Mouse (Mus musculus): ENCODE data around the gene Hsp90ab1. TPM values are rescaled to one million over a fixed set of nuclear protein-coding genes. Genes with fewer than 3 reads are reported as not detected.

Gene Hsp90ab1
- polyA plus RNA-seq, 1 experiment, result 1,066 TPM

DNA sequence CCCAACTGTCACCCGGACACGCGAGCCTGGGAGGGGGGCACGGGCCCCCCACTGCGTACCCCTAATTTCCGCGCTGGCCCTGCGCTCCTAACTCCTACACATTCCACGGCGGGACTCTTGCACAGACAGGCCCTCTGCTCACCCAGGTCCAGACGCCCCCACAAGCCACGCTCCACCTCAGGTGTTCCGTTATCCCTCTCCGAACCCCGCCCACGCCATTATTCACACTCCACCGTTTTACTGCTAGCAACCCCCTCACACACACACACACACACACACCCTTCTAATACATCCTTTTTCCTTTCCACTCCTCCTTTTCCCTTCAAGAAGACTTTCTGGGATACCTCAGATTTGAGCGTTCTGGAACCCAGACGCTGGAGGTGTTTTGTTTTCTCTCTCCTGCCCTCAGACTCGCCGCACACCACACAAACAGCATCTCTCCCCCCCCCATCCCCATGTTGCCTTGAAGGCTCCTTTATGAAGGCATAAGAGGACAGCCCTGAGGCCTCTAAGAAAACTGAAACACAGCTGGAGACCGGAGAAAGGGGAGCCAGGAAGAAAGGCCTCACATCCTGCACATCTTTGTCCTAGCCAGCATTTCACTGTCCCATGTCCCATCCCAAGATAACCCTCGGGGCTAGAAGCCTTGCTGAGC lies 22.8 kb upstream of the Hsp90ab1 start:
- TF ChIP-seq CTCF (IDR thresholded peaks at IDR 0.05; ENCODE audit: borderline replicate concordance, extremely low read depth, insufficient read depth, insufficient read length) (no peak), POLR2A (IDR thresholded peaks at IDR 0.05; ENCODE audit: borderline replicate concordance, extremely low read depth, insufficient read depth, insufficient read length, poor library complexity, severe bottlenecking) (no peak)
- no peak for DNase-seq (ENCODE audit: low read depth)

GRCm38 (mm10) chr17:45594881-45595735 lies 22.0 kb upstream of the Hsp90ab1 start:
- TF ChIP-seq POLR2A (IDR thresholded peaks at IDR 0.05; ENCODE audit: borderline replicate concordance, extremely low read depth, insufficient read depth, insufficient read length, poor library complexity, severe bottlenecking) (peak; percentile 17; the same call in 1 of the 2 replicates), CTCF (IDR thresholded peaks at IDR 0.05; ENCODE audit: borderline replicate concordance, extremely low read depth, insufficient read depth, insufficient read length) (no peak)

GRCm38 (mm10) chr17:45594195-45594594 lies 21.1 kb upstream of the Hsp90ab1 start:
- TF ChIP-seq POLR2A (IDR thresholded peaks at IDR 0.05; ENCODE audit: borderline replicate concordance, extremely low read depth, insufficient read depth, insufficient read length, poor library complexity, severe bottlenecking), result no peak
- no peak for TF ChIP-seq CTCF (IDR thresholded peaks at IDR 0.05; ENCODE audit: borderline replicate concordance, extremely low read depth, insufficient read depth, insufficient read length)
- no peak for DNase-seq (ENCODE audit: low read depth)

More at GRCm38 (mm10) chr17:45594881-45595735, 22.0 kb upstream of the Hsp90ab1 start:
- peak; percentile 81 for DNase-seq (ENCODE audit: low read depth)

GRCm38 (mm10) chr17:45593479-45593878 lies 20.4 kb upstream of the Hsp90ab1 start:
- DNase-seq (ENCODE audit: low read depth), result no peak
- TF ChIP-seq POLR2A (IDR thresholded peaks at IDR 0.05; ENCODE audit: borderline replicate concordance, extremely low read depth, insufficient read depth, insufficient read length, poor library complexity, severe bottlenecking) (no peak), CTCF (IDR thresholded peaks at IDR 0.05; ENCODE audit: borderline replicate concordance, extremely low read depth, insufficient read depth, insufficient read length) (no peak)

DNA sequence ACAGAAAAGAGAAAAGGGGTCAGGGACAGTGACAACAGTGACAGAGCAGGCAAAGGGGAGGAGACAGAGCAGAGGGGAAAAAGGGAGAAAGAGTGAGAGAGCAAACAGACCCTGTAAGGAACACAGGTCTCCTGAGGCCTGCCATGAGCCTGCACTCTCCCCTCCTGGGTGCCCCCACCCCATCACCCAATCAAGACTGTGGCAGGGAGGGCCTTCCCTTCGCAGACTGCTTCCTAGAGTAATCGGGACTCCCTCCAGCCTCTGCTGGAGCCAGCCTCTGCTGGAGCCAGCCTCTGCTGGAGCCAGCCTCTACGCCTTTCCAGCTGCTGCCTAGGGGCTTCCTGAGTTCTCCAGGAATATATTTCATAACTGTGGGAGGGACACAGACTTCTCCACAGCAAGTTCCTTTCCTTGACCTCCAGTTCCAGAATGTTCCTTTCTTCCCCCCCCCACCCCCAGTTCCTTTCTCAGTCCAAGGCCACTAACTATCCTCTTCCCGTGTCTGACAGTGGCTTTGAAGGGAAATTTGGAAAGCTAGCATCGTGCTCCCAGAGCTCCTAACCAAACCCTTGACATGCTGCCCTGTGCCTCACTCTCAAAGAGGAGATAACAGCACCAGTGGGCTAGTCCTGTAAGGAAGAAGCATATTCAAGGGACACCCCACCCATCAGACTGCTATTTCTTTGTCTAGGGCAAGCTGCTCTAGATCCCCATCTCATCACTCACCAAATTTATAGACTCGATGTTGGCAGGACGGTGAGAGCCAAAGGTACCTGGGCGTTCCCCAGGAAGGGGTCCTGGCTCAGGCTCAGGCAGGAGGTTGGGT lies 19.7 kb upstream of the Hsp90ab1 start:
- TF ChIP-seq CTCF (IDR thresholded peaks at IDR 0.05; ENCODE audit: borderline replicate concordance, extremely low read depth, insufficient read depth, insufficient read length) (no peak), POLR2A (IDR thresholded peaks at IDR 0.05; ENCODE audit: borderline replicate concordance, extremely low read depth, insufficient read depth, insufficient read length, poor library complexity, severe bottlenecking) (no peak)
- no peak for DNase-seq (ENCODE audit: low read depth)

- DNase-seq (ENCODE audit: low read depth), result no peak
- no peak for TF ChIP-seq POLR2A (IDR thresholded peaks at IDR 0.05; ENCODE audit: borderline replicate concordance, extremely low read depth, insufficient read depth, insufficient read length, poor library complexity, severe bottlenecking)
- TF ChIP-seq CTCF (IDR thresholded peaks at IDR 0.05; ENCODE audit: borderline replicate concordance, extremely low read depth, insufficient read depth, insufficient read length), result no peak
Observed at GRCm38 (mm10) chr17:45591701-45592605, 18.9 kb upstream of the Hsp90ab1 start.

- TF ChIP-seq CTCF (IDR thresholded peaks at IDR 0.05; ENCODE audit: borderline replicate concordance, extremely low read depth, insufficient read depth, insufficient read length) (no peak), POLR2A (IDR thresholded peaks at IDR 0.05; ENCODE audit: borderline replicate concordance, extremely low read depth, insufficient read depth, insufficient read length, poor library complexity, severe bottlenecking) (no peak)
- no peak for DNase-seq (ENCODE audit: low read depth)
Observed at GRCm38 (mm10) chr17:45590410-45590809, 17.3 kb upstream of the Hsp90ab1 start.

DNA sequence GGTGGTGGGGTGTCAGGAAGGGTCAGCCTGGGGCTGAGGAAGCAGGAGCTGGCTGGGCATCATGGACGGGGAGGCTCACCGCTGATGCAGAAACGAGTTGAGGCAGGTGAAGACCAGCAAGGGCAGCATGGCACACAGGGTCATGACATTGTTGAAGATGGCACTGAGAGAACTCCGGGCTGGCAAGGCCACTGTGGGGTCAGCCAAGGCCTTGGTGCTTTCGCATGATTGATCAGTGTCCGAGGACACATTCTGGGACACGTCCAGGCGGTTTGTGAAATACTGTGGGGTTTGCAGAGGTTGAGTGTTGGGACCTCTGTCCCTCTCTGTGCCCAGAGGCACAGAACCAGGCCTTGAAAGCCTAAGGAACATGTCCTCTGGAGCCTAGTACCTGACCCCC lies 16.8 kb upstream of the Hsp90ab1 start:
- no peak for TF ChIP-seq POLR2A (IDR thresholded peaks at IDR 0.05; ENCODE audit: borderline replicate concordance, extremely low read depth, insufficient read depth, insufficient read length, poor library complexity, severe bottlenecking)
- TF ChIP-seq CTCF (IDR thresholded peaks at IDR 0.05; ENCODE audit: borderline replicate concordance, extremely low read depth, insufficient read depth, insufficient read length), result no peak
- DNase-seq (ENCODE audit: low read depth), result no peak

GRCm38 (mm10) chr17:45589236-45589635 lies 16.2 kb upstream of the Hsp90ab1 start:
- no peak for DNase-seq (ENCODE audit: low read depth)

GRCm38 (mm10) chr17:45588370-45588769 lies 15.3 kb upstream of the Hsp90ab1 start:
- TF ChIP-seq POLR2A (IDR thresholded peaks at IDR 0.05; ENCODE audit: borderline replicate concordance, extremely low read depth, insufficient read depth, insufficient read length, poor library complexity, severe bottlenecking), result no peak
- no peak for TF ChIP-seq CTCF (IDR thresholded peaks at IDR 0.05; ENCODE audit: borderline replicate concordance, extremely low read depth, insufficient read depth, insufficient read length)
- no peak for DNase-seq (ENCODE audit: low read depth)

More at GRCm38 (mm10) chr17:45589236-45589635, 16.2 kb upstream of the Hsp90ab1 start:
- no peak for TF ChIP-seq CTCF (IDR thresholded peaks at IDR 0.05; ENCODE audit: borderline replicate concordance, extremely low read depth, insufficient read depth, insufficient read length)
- no peak for TF ChIP-seq POLR2A (IDR thresholded peaks at IDR 0.05; ENCODE audit: borderline replicate concordance, extremely low read depth, insufficient read depth, insufficient read length, poor library complexity, severe bottlenecking)

Data from brain, embryonic 14.5 days (tissue).